Mouse (Mus musculus) C2C12 (cell line): ENCODE measurements around the gene Camta2. TPM values are rescaled to one million over a fixed set of nuclear protein-coding genes. Genes with fewer than 3 reads are reported as not detected.

ENCODE experiments used
- H3K27me3 ChIP-seq: one replicate; pipeline ENCODE4 v1.6.1; 2011; ENCODE audit not compliant: control insufficient read depth, insufficient read depth, insufficient read length
- H3K36me3 ChIP-seq: one replicate; pipeline ENCODE4 v1.6.1; 2011; ENCODE audit not compliant: control insufficient read depth, insufficient read depth
- H3K4me3 ChIP-seq: one replicate; pipeline ENCODE4 v1.5.1; 2011; ENCODE audit warnings: mild to moderate bottlenecking, control low read depth; ENCODE audit not compliant: poor library complexity, insufficient read depth, severe bottlenecking
- H3K79me2 ChIP-seq: one replicate; pipeline ENCODE4 v1.6.1; 2011; ENCODE audit not compliant: control insufficient read depth, insufficient read depth
- H3K79me3 ChIP-seq: one replicate; pipeline ENCODE4 v1.6.1; 2011; ENCODE audit warnings: low read depth, control low read depth
- H3ac ChIP-seq: one replicate; pipeline ENCODE3; 2011; ENCODE audit warnings: low read depth; ENCODE audit not compliant: control insufficient read depth, insufficient read length
- CEBPB ChIP-seq: IDR thresholded peaks from one replicate; pipeline ENCODE4 v1.6.1; 2011; ENCODE audit warnings: low read depth, mild to moderate bottlenecking, control low read depth, moderate library complexity
- CTCF ChIP-seq: IDR thresholded peaks from one replicate; pipeline ENCODE4 v1.5.1; 2011; ENCODE audit not compliant: control insufficient read depth, insufficient read depth, insufficient read length
- FOSL1 ChIP-seq: IDR thresholded peaks from one replicate; pipeline ENCODE4 v1.8.0; 2011; ENCODE audit warnings: mild to moderate bottlenecking, low read length; ENCODE audit not compliant: poor library complexity, insufficient read depth, severe bottlenecking
- MAX ChIP-seq: IDR thresholded peaks from one replicate; pipeline ENCODE4 v1.6.1; 2011; ENCODE audit warnings: mild to moderate bottlenecking, control low read depth
- MYOD1 ChIP-seq: IDR thresholded peaks from one replicate; pipeline ENCODE4 v1.6.1; 2011; ENCODE audit warnings: low read depth; ENCODE audit not compliant: control insufficient read depth, insufficient read length
- MYOG ChIP-seq: IDR thresholded peaks from one replicate; pipeline ENCODE4 v1.6.1; 2011; ENCODE audit not compliant: control insufficient read depth, insufficient read length; ENCODE audit errors: extremely low read depth
- USF1 ChIP-seq: IDR thresholded peaks from one replicate; pipeline ENCODE4 v1.6.1; 2011; ENCODE audit warnings: low read depth, mild to moderate bottlenecking, control low read depth, moderate library complexity
- microRNA-seq: library from miRNA; unstranded; fragments of <30 nt; microRNA quantifications from one replicate; pipeline ENCODE4, GENCODE M21; 2019; ENCODE audit warnings: borderline microRNAs expressed
- polyA plus RNA-seq: library from polyadenylated mRNA; unstranded; fragments of >200 nt; fragmentation: generic; extraction: Trizol; gene quantifications from one replicate; pipeline ENCODE4 v1.2.1, GENCODE M21; 2012; ENCODE audit warnings: missing spikeins

Camta2 gene
- polyA plus RNA-seq, 1 experiment = 9.0 TPM

DNA sequence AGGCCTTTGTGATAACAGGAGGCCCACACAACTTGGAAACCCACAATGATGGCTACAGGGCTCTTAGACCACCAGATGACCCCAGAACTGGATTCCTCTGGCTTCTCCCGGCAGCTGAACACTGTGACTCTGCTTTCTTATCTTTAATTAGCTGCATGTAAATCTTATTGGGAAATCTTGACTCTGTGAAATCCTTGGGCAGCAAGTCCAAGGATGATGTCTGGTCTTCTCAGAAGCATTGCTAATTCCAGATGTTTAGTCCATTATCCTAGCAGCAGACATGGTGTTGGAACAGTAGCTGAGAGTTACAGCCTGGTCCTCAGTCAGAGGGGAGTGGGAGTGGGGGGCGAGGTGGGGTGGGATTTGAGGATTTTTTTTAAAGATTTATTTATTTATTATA lies 59.5 kb downstream of the Camta2 start:
- no peak for TF ChIP-seq CEBPB
- TF ChIP-seq CTCF = no peak
- no peak for TF ChIP-seq MYOD1
- no peak for TF ChIP-seq MAX
- no peak for TF ChIP-seq USF1
- no peak for TF ChIP-seq MYOG
- no peak for TF ChIP-seq FOSL1
- H3K79me2 ChIP-seq = no peaks in the 10 kb centered on the region
- H3ac ChIP-seq = no peak overlapping the region
- H3K4me3 ChIP-seq = no peak overlapping the region
- no peaks in the 10 kb centered on the region for H3K79me3 ChIP-seq
- H3K36me3 ChIP-seq = no peaks in the 10 kb centered on the region
- H3K27me3 ChIP-seq = no peaks in the 10 kb centered on the region

DNA sequence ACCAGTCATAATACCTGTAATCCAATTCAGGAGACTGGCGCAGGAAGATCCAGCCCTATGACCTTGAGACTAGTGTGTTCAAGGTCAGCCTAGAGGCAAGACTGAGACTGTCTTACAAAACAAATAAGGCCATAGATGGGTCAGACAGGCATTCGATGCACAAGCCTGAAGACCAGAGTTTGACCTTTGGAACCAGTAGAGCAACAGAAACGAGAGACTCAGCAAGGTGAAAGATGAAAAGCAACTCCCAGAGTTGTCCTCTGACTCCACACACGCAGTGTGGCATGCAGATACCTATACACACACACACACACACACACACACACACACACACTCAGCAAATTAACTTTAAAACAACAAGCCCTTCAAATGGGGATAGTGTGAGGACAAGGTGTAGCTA lies 61.0 kb downstream of the Camta2 start:
- Histone ChIP-seq H3K36me3 (no peaks in the 10 kb centered on the region), H3K4me3 (no peak overlapping the region), H3ac (no peak overlapping the region), H3K27me3 (no peaks in the 10 kb centered on the region), H3K79me2 (no peaks in the 10 kb centered on the region), H3K79me3 (no peaks in the 10 kb centered on the region)
- TF ChIP-seq MYOD1 = no peak
- TF ChIP-seq CTCF = no peak
- TF ChIP-seq MYOG = no peak
- no peak for TF ChIP-seq USF1
- no peak for TF ChIP-seq CEBPB
- no peak for TF ChIP-seq FOSL1
- TF ChIP-seq MAX = no peak

DNA sequence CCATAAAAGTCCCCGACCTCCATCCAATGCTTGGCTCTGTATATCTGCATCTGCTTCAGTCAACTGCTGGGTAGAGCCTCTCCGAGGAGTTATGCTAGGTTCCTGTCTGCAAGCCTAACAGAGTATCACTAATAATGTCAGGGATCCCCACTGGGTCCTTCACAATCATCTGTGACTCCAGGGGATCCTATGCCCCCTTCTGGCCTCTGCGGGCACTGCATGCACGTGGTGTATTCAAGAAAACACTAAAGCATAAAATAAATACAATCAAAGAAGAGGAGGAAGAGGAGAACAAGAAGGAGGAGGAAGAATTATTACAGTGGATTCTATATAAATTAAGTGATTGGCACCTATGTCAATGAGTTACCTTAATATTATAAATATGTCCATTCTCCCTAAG lies 62.4 kb downstream of the Camta2 start:
- Histone ChIP-seq H3K79me2 (no peaks in the 10 kb centered on the region), H3ac (no peak overlapping the region), H3K79me3 (no peaks in the 10 kb centered on the region), H3K4me3 (no peak overlapping the region), H3K36me3 (no peaks in the 10 kb centered on the region), H3K27me3 (no peaks in the 10 kb centered on the region)
- TF ChIP-seq FOSL1 (no peak), MAX (peak; percentile 87), CTCF (peak; percentile 21)

DNA sequence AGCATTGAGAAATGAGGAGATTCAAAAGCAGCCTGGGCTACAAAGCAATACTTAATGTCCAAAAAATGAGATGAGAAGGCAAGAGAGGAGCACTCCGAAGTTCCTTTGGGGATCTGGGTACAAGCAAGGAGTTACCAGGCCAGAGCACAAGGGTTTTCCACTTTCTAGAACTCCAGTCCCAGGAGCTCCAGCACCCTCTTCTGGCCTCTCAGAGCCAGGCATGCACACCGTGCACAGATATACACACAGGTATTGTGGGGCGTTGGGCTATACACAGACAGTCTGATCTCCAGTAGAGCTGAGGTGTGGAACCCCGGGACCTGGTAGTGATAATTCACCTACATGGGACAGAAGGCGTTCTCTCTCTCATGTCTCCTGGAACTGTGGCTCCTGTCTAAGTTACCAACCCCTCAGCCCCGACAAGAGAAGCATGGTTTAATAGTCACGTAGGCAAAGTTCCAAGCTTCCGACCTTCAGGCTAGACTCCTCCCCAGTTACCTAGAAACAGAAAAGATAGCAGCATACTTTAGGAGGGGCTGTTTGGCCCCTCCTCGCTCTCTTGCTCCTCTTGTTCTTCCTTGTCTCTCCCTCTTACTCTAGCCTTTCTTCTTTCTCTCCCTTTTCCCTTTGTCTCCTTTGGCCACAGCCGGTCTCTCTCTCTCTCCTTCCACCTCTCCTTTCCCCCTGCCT lies 64.7 kb downstream of the Camta2 start:
- Histone ChIP-seq H3K79me2 (no peaks in the 10 kb centered on the region), H3K27me3 (no peaks in the 10 kb centered on the region), H3ac (no peak overlapping the region), H3K79me3 (no peaks in the 10 kb centered on the region), H3K36me3 (no peaks in the 10 kb centered on the region), H3K4me3 (no peak overlapping the region)
- TF ChIP-seq FOSL1 (no peak), MAX (no peak), CEBPB (no peak), MYOG (no peak), MYOD1 (no peak), CTCF (no peak), USF1 (no peak)

DNA sequence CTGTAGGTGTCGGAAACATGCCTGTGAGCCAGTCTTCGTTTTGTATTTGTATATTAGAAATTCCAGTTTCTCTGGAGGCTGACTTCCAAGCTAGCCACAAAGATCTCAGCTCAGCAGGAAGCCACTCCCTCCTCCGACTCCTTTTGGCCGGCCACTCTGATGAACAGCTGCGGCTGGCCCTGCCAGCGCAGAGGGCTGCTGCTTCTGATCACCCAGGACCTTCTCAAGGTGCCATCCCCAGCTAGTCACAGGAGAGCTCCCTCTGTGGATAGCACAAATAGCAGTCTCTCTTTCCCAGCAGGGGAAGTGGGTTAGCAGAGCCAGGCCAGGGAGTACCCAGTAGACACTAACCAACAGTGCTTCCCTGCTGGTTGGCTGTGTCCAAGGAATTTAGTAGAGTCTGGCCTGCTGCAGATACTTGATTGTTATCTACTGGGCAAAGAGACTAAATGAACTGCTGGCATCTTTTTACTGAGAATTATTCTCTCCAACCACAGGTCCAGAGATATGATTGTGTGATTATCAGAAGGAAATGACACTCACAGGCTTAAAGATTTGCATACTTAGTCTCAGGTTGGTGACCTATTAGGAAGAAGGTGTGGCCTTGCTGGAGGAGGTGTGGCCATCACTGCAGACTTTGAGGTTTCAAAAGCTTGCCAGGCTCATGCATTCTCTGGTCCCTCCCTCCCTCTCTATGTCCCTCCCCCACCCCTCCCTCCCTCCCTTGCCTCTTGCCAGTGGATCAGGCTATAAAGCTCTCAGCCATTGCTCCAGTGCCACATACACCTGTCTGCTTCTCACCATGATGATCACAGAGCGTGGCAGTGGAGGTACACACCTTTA lies 65.7 kb downstream of the Camta2 start:
- H3K27me3 ChIP-seq = no peaks in the 10 kb centered on the region
- no peaks in the 10 kb centered on the region for H3K36me3 ChIP-seq
- H3K79me3 ChIP-seq = no peaks in the 10 kb centered on the region
- H3K79me2 ChIP-seq = no peaks in the 10 kb centered on the region
- H3ac ChIP-seq = no peak overlapping the region
- TF ChIP-seq MAX (no peak), CEBPB (no peak), MYOD1 (peak; percentile 38)
- no peak overlapping the region for H3K4me3 ChIP-seq

Small RNA genes within 50 kb of the gene (microRNA-seq; reads per million reads assigned to microRNA genes)
- gene Mir6925 = not detected

Other genes starting within 250 kb of the Camta2 start
- 46.2 TPM for gene Med11, start 236.2 kb downstream of the Camta2 start, polyA plus RNA-seq
- gene Zmynd15, start 228.7 kb downstream of the Camta2 start, polyA plus RNA-seq = 0.04 TPM
- gene Cxcl16, start 228.1 kb downstream of the Camta2 start, polyA plus RNA-seq = 0.19 TPM
- not detected for gene Tm4sf5, start 182.9 kb downstream of the Camta2 start, polyA plus RNA-seq
- not detected for gene Vmo1, start 173.5 kb downstream of the Camta2 start, polyA plus RNA-seq
- not detected for gene Gltpd2, start 168.9 kb downstream of the Camta2 start, polyA plus RNA-seq
- 658 TPM for gene Psmb6, start 162.7 kb downstream of the Camta2 start, polyA plus RNA-seq
- gene Gm40193, start 155.2 kb downstream of the Camta2 start, polyA plus RNA-seq = not detected
- 9.3 TPM for gene Pld2, start 148.0 kb downstream of the Camta2 start, polyA plus RNA-seq
- 34.5 TPM for gene Mink1, start 125.2 kb downstream of the Camta2 start, polyA plus RNA-seq
- gene 4930544D05Rik, start 72.3 kb downstream of the Camta2 start, polyA plus RNA-seq = not detected
- gene Chrne, start 68.9 kb downstream of the Camta2 start, polyA plus RNA-seq = 0.08 TPM
- gene Gp1ba, start 49.0 kb downstream of the Camta2 start, polyA plus RNA-seq = 0.13 TPM
- 9.0 TPM for gene Rnf167, start 40.9 kb downstream of the Camta2 start, polyA plus RNA-seq
- 136 TPM for gene Slc25a11, start 40.6 kb downstream of the Camta2 start, polyA plus RNA-seq
- gene Pfn1, start 33.5 kb downstream of the Camta2 start, polyA plus RNA-seq = 4,207 TPM
- 1,151 TPM for gene Eno3, start 30.9 kb downstream of the Camta2 start, polyA plus RNA-seq
- gene Spag7, start 18.7 kb downstream of the Camta2 start, polyA plus RNA-seq = 75.4 TPM
- gene Inca1, start 12.1 kb upstream of the Camta2 start, polyA plus RNA-seq = 0.42 TPM
- 99.8 TPM for gene Kif1c, start 12.4 kb upstream of the Camta2 start, polyA plus RNA-seq
- 1.1 TPM for gene Zfp3, start 76.1 kb upstream of the Camta2 start, polyA plus RNA-seq
- gene Scimp, start 124.5 kb upstream of the Camta2 start, polyA plus RNA-seq = not detected
- gene Rabep1, start 156.7 kb upstream of the Camta2 start, polyA plus RNA-seq = 11.9 TPM